Mouse (Mus musculus) erythroblast, embryonic 14.5 days (primary cell): Measurements from ENCODE around the gene Hsd17b7.

Experiments
- GATA1 ChIP-seq: IDR thresholded peaks from 2 replicates; pipeline ENCODE4 v1.6.1; 2012; ENCODE audit warnings: low read length, inconsistent platforms, mixed read lengths
- TAL1 ChIP-seq: IDR thresholded peaks from 3 replicates; pipeline ENCODE4 v1.6.1; 2012; ENCODE audit warnings: low read length, inconsistent platforms, mixed read lengths

- TF ChIP-seq TAL1 (no peak), GATA1 (no peak)
These were observed 36.3 kb upstream of the Hsd17b7 start for GRCm38 (mm10) chr1:170005297-170005696.
